Mouse (Mus musculus) spleen, embryonic (tissue): ENCODE results near the gene Irf2bp2.

Experiments
- CTCF ChIA-PET: fragments of 350-600 bp; sonication (Branson Sonifier 250); formaldehyde crosslinking; loops from one replicate; lab custom pipeline; 2022; lab: Charles Lee

The Irf2bp2 gene

GRCm38 (mm10) chr8:126543407-126543806, 50.4 kb downstream of the Irf2bp2 start:
- CTCF ChIA-PET: no interaction called here

GRCm38 (mm10) chr8:126542757-126543156, 51.0 kb downstream of the Irf2bp2 start:
- CTCF ChIA-PET: no interaction called here

DNA sequence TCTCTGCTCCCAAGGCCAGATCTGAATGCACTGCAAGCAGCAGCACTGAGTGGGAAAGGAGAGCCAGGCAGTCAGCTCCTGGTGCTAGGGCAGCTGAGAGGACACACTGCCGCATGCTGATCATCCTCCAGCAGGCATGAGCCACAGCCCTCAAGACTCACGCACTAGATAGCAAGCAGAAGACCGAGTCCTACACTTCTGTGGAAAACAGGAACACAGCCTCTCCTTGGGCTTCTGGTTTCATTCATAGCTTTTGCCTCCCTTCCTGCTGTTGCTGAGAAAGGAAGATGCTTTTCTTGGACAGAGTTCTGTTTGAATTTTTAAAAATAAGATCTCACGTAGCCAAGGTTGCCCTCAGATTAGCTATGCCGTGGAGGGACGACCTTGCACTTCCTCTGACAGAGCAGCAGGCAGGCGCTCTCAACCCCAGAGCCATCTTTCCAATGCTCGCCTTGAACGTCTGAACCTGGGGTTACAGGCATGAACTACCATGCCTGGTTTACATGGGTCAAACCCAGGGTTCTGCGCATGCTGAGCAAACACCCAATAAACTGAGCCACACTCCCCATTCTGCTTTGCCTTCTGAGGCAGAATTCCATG, 51.6 kb downstream of the Irf2bp2 start:
- CTCF ChIA-PET: no interaction called here

- CTCF ChIA-PET: interaction anchor here (0.5 kb wide), 1 partner anchor 10 kb away, joined by 3 read pairs; no protein-coding TSS in a partner anchor
These were observed 53.5 kb downstream of the Irf2bp2 start for GRCm38 (mm10) chr8:126540298-126540697.

GRCm38 (mm10) chr8:126539355-126540093, 54.3 kb downstream of the Irf2bp2 start:
- CTCF ChIA-PET: no interaction called here

DNA sequence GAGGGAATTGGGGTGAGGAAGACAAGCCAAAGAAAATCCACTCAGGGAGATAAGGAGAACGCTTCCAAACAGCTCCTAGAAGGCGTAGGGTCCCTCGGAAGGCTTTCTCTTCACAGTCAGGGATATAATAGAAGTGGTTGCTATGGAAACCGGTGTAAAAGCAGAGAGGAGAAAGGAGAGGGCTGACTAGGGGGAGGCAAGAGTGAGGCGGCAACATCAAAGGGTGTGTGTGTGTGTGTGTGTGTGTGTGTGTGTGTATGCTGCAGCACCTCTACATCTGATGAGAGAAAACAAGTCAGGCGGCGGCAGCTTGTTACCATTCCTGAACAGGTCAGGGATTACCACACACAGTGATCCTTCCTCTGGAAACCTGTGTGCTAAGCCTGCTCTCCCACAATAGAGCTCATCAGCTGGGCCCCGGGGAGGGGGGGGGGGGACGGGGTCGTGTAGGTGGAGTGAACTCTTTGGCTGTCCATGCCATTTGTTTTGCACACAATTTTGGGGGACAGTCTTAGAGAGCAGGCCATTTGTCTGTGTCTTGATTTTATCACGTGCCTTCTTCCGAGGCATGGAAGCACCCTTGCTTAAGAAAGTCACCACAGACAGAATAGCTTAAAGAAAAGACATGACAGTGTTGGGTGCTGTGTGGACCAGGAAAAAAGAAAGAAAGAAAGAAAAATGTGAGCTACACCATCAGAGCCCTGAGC, 55.0 kb downstream of the Irf2bp2 start:
- CTCF ChIA-PET: no interaction called here
